Mouse (Mus musculus) embryonic facial prominence, embryonic 15.5 days (tissue): Measurements from ENCODE around the gene Esr1. TPM values are rescaled to one million over a fixed set of nuclear protein-coding genes. Genes with fewer than 3 reads are reported as not detected.

Experiments used
- ATAC-seq: fragments of 200-750 bp; cut with Nextera tagmentation; 2 replicates; pipeline ENCODE4 v1.8.0; 2017; ENCODE audit warnings: low read depth, moderate TSS enrichment; ENCODE audit not compliant: insufficient number of reproducible peaks, low FRiP score, low TSS enrichment
- H3K27ac ChIP-seq: fragments of 300-500 bp; sonication (generic); replicated peaks from 2 replicates; pipeline ENCODE4 v1.5.1; 2015; ENCODE audit warnings: mild to moderate bottlenecking, inconsistent platforms
- H3K27me3 ChIP-seq: fragments of 300-500 bp; sonication (generic); 2 replicates; pipeline ENCODE4 v1.6.1; 2015; ENCODE audit warnings: inconsistent platforms
- H3K36me3 ChIP-seq: fragments of 300-500 bp; sonication (generic); 2 replicates; pipeline ENCODE4 v1.6.1; 2015; ENCODE audit warnings: mild to moderate bottlenecking, inconsistent platforms
- H3K4me1 ChIP-seq: fragments of 300-500 bp; sonication (generic); 2 replicates; pipeline ENCODE4 v1.6.1; 2015; ENCODE audit warnings: inconsistent platforms
- H3K4me2 ChIP-seq: fragments of 300-500 bp; sonication (generic); replicated peaks from 2 replicates; pipeline ENCODE4 v1.6.1; 2015; ENCODE audit warnings: mild to moderate bottlenecking, inconsistent platforms
- H3K4me3 ChIP-seq: fragments of 300-500 bp; sonication (generic); replicated peaks from 2 replicates; pipeline ENCODE4 v1.5.1; 2015; ENCODE audit warnings: mild to moderate bottlenecking, inconsistent platforms
- H3K9ac ChIP-seq: fragments of 300-500 bp; sonication (generic); 2 replicates; pipeline ENCODE4 v1.6.1; 2015; ENCODE audit warnings: inconsistent platforms
- H3K9me3 ChIP-seq: fragments of 300-500 bp; sonication (generic); replicated peaks from 2 replicates; pipeline ENCODE4 v1.6.1; 2016; ENCODE audit warnings: inconsistent platforms
- WGBS: fragments of 180-500 bp; shearing (Covaris S2); methylation state at CpG from one replicate; pipeline ENCODE4 v1.1.7; 2015; 5-methylcytosine and 5-hydroxymethylcytosine counted together
- polyA plus RNA-seq: library from polyadenylated mRNA; unstranded; fragments of >200 nt; fragmentation: Nextera tagmentation; extraction: Ambion mirVana; gene quantifications from 2 replicates; pipeline ENCODE4 v1.2.1, GENCODE M21; 2015

Esr1 gene
- polyA plus RNA-seq, 1 experiment from 2014 or later = 0.37 TPM

GRCm38 (mm10) chr10:5044481-5044880 lies 433.1 kb downstream of the Esr1 start:
- Histone ChIP-seq H3K4me3 (no peak overlapping the region), H3K9ac (no peak overlapping the region), H3K27me3 (no peaks in the 10 kb centered on the region), H3K4me2 (no peak overlapping the region), H3K9me3 (no peaks in the 10 kb centered on the region), H3K27ac (no peak overlapping the region), H3K36me3 (peaks cover 25% of the 10 kb centered on the region; the same call in 1 of the 2 replicates), H3K4me1 (no peaks in the 10 kb centered on the region)
- ATAC-seq = no peak
- 87% methylated on average over 8 of the region's 8 CpGs for whole genome bisulfite sequencing

- no peaks in the 10 kb centered on the region for H3K9me3 ChIP-seq
- peaks cover 22% of the 10 kb centered on the region; the same call in 1 of the 2 replicates for H3K36me3 ChIP-seq
- no peak for ATAC-seq
- H3K27ac ChIP-seq = no peak overlapping the region
- H3K4me2 ChIP-seq = no peak overlapping the region
- H3K4me1 ChIP-seq = no peaks in the 10 kb centered on the region
- H3K9ac ChIP-seq = no peak overlapping the region
- no peak overlapping the region for H3K4me3 ChIP-seq
- WGBS = 58% methylated on average over 7 of the region's 7 CpGs
- no peaks in the 10 kb centered on the region for H3K27me3 ChIP-seq
Observed at GRCm38 (mm10) chr10:5045213-5045612, 433.8 kb downstream of the Esr1 start.

- ATAC-seq = no peak
- Histone ChIP-seq H3K27me3 (no peaks in the 10 kb centered on the region), H3K9ac (no peak overlapping the region), H3K4me3 (no peak overlapping the region), H3K27ac (no peak overlapping the region), H3K4me1 (no peaks in the 10 kb centered on the region), H3K9me3 (no peaks in the 10 kb centered on the region), H3K4me2 (no peak overlapping the region), H3K36me3 (peaks cover 18% of the 10 kb centered on the region; the same call in 1 of the 2 replicates)
- WGBS = 85% methylated on average over 5 of the region's 5 CpGs
Observed at GRCm38 (mm10) chr10:5045671-5046070, 434.3 kb downstream of the Esr1 start.

Other genes with a start within 250 kb of the Esr1 start
- 12.9 and 13.7 TPM in 2 replicates for gene Zbtb2, start 223.5 kb upstream of the Esr1 start, polyA plus RNA-seq
- gene Rmnd1, start 179.2 kb upstream of the Esr1 start, polyA plus RNA-seq = 44.2 and 45.0 TPM in 2 replicates
- 17.5 and 17.8 TPM in 2 replicates for gene Armt1, start 179.1 kb upstream of the Esr1 start, polyA plus RNA-seq
- gene Ccdc170, start 129.1 kb upstream of the Esr1 start, polyA plus RNA-seq = 0.83 and 1.1 TPM in 2 replicates